7 mouse cellular contexts compared by ENCODE assay signal in the genomic region with DNA sequence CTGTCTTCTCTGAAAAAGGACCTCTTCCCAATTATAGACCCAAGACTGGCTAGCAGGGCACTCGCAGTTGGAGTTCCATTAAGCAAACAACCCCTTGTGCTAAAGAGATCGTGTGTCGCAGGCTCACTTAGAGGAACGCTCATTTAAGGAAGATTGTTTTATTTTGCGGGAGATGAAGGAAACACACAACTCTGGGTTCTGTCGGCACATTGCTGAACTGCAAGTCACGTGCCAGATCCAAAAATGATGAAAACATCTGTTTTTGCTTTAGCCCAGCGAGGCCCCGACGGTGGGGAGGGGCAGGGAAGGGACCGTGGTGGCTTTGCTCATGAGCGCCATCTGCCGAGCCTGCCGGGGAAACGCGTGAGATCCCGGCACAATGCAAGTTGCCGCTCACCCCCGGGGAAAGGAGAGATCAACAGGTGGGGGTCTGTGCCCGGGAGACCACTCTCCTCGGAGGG.
DNase-seq lines count a peak whose midpoint lies in the region; ATAC-seq lines count a peak whose summit lies in the region.

No protein-coding gene starts in this region.

- peak overlapping the region; percentile 92 for H3K27ac ChIP-seq in limb, embryonic 11.5 days (replicated peaks; ENCODE audit: low read depth, low read length)
- H3K27ac ChIP-seq in midbrain, embryonic 13.5 days = peak overlapping the region; percentile 98

- H3K27me3 ChIP-seq in limb, embryonic 11.5 days (ENCODE audit: control insufficient read depth, insufficient read depth, low read length) = no peaks in the 10 kb centered on the region
- H3K27me3 ChIP-seq in midbrain, embryonic 13.5 days = no peaks in the 10 kb centered on the region

- H3K36me3 ChIP-seq in limb, embryonic 11.5 days (ENCODE audit: control insufficient read depth, insufficient read depth, low read length) = no peaks in the 10 kb centered on the region
- no peaks in the 10 kb centered on the region for H3K36me3 ChIP-seq in midbrain, embryonic 13.5 days

- H3K9me3 ChIP-seq in limb, embryonic 11.5 days (ENCODE audit: control insufficient read depth, low read length) = no peaks in the 10 kb centered on the region
- H3K9me3 ChIP-seq in midbrain, embryonic 13.5 days = no peaks in the 10 kb centered on the region

- peak overlapping the region; percentile 37 for H3K4me3 ChIP-seq in limb, embryonic 11.5 days (ENCODE audit: low read depth, low read length)
- H3K4me3 ChIP-seq in midbrain, embryonic 13.5 days (replicated peaks) = peak overlapping the region; percentile 42

- WGBS in limb, embryonic 11.5 days = 0% methylated on average over 21 of the region's 21 CpGs
- WGBS in midbrain, embryonic 13.5 days = 1% methylated on average over 21 of the region's 21 CpGs

- DNase-seq in adrenal gland, postnatal 10 days = peak; percentile 93
- peak; percentile 95 for DNase-seq in embryo, embryonic 9.5 days (ENCODE audit: extremely low spot score)
- peak; percentile 93 to 94 for DNase-seq in heart, adult 18-20 months
- peak; percentile 89 for DNase-seq in kidney, adult 18-20 months
- DNase-seq in limb, embryonic 11.5 days (ENCODE audit: low spot score) = peak; percentile 98
- peak; percentile 44 for DNase-seq in spleen, adult 12 weeks (ENCODE audit: low spot score)

- peak; percentile 81 for ATAC-seq in limb, embryonic 11.5 days (ENCODE audit: insufficient number of reproducible peaks, low FRiP score, low TSS enrichment, low read depth)
- ATAC-seq in midbrain, embryonic 13.5 days = peak; percentile 68

- H3K4me1 ChIP-seq in limb, embryonic 11.5 days (ENCODE audit: control insufficient read depth, insufficient read depth, low read length) = peaks cover 22% of the 10 kb centered on the region
- peaks cover 51% of the 10 kb centered on the region for H3K4me1 ChIP-seq in midbrain, embryonic 13.5 days (replicated peaks)

- peak overlapping the region; percentile 57 for H3K4me2 ChIP-seq in limb, embryonic 11.5 days (ENCODE audit: low read depth, severe bottlenecking)
- H3K4me2 ChIP-seq in midbrain, embryonic 13.5 days (replicated peaks) = peak overlapping the region; percentile 70

- peak overlapping the region; percentile 89 for H3K9ac ChIP-seq in limb, embryonic 11.5 days (ENCODE audit: low read length)
- peak overlapping the region; percentile 78 for H3K9ac ChIP-seq in midbrain, embryonic 13.5 days (replicated peaks)

Comparison
In these comparisons a context has a peak if more than half of its experiments do, and no peak if none do; other contexts are left out.
1. Peak in every context shown above with its lines: DNase-seq, ATAC-seq, H3K4me3 ChIP-seq and H3K27ac ChIP-seq.
2. DNase-seq: peak in every context shown above with its lines; median percentile 98 in limb, embryonic 11.5 days; 95 in embryo, embryonic 9.5 days; 94 in heart, adult 18-20 months; 93 in adrenal gland, postnatal 10 days; 89 in kidney, adult 18-20 months; 44 in spleen, adult 12 weeks.